Mouse (Mus musculus) heart, adult 18-20 months (tissue): ENCODE data around the gene Ptprn2. TPM values are rescaled to one million over a fixed set of nuclear protein-coding genes. Genes with fewer than 3 reads are reported as not detected.

ENCODE experiments used
- DNase-seq, 2 experiments: peaks; one replicate each; pipeline ENCODE4 v3.0.0; 2021 to 2022; ENCODE audit warnings: mixed read lengths in 1 of 2
- total RNA-seq, 2 experiments: library from RNA; stranded (reverse); gene quantifications; 2 replicates each; pipeline ENCODE4 v1.2.3; 2021

Ptprn2 gene
- total RNA-seq, 2 experiments from 2014 or later: 0.07 to 0.18 TPM

GRCm38 (mm10) chr12:116646771-116647170 lies 161.3 kb downstream of the Ptprn2 start:
- DNase-seq: no peak

DNA sequence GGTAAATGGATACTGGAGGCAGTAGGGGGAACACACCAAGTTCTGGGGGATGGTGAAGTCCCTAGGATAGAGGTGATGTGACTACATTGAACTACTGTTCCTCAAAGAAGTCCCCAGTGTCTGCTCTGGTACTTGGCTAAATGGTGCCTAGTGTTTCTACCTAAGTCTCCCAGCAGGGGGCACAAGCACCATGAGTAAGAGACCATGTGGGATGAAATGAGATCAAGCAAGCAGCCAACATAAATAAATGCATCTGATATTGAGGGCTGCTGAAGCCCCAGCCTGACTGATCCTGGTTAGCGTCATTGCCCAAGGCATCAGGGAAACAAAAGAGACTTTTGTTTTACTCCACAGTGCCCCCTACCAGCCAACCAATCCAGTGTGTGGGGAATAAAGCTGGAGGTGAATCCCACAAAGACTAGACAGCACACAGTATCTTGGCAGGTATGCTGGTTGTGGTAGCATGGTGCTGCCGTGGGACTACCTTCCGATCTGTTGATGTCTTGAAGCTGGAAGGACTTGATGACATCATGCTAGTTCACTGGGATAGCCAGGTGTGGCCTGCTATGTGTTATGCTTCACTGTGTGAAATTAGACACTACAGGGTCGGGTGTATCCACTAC lies 163.2 kb downstream of the Ptprn2 start:
- no peak for DNase-seq

DNA sequence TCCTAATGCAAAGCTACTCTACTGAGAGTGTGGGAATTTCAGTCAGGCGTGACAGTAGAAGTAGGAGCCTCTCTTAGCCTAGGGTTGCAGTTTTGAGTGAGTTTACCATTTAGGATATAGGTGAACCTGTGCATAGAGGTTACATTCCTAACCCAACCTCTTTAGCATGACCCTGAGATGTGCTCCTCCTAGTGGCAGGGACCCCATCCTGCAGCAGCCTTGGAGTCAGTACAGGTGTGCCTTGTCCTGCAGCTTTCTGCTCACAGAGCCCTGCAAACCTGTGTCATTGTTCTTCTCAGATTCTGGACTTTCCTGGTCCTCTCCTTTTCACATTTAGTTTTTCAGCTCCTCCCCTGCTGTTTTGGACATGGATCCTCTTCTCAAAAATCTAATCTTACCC lies 168.2 kb downstream of the Ptprn2 start:
- no peak for DNase-seq

DNA sequence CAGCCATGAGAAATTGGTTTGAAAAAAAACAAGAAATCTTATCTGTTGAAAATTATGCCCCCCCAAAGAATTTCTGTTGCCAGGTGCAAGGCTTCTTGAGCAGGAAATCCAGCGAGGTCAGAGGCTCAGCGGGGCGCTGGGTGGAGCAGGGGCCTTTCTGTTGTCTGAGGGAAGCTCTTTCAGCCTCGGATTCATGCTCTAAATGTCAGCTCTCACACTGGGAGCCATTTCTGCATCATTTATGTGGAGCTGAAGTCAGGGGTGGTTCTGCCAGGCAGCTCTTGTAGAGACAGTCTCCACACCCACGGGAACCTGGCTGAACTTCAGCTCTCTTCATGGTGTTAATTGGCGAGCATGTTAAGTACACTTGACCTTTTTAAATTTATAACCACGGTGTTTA lies 174.6 kb downstream of the Ptprn2 start:
- DNase-seq: no peak

DNA sequence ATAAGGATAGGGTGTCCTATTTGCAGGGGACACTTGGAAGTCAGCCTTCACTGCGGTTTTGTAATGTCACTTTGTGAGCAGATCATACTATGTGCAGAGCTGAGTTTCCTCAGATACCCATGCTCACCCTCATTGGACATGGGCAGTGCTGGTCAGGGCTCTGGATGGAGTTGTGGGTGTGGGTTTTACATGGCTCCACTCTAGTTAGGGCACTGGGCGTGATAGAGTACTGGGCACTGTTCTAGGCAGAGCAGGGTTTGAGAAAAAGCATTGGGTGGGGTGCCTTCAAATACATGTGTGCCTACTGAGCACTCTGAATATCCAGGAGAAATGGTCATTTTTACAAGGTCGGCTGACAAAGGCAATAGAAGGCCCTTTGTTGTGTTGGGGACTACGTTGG lies 175.5 kb downstream of the Ptprn2 start:
- no peak for DNase-seq

DNA sequence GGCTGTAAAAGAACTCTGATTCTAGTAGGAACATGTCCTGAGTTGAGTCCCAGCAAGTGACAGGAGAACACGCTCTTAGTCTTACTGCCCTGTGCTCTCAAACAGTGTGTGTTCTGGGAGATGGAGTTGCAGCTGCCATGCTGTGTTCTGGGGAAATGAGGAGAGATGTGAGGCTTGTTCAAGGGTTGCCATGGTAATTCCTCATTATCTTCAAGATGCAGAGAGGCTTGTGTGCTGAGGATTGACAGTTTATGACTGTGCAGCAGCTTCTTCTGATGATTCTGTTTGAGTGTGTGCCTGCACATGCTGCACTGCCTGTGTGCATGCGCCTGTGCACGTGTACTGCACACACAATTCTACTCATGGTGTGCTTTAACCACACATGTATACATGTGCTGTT lies 192.2 kb downstream of the Ptprn2 start:
- DNase-seq: no peak

- DNase-seq: no peak
Measured at GRCm38 (mm10) chr12:116689832-116690231, 204.3 kb downstream of the Ptprn2 start.

DNA sequence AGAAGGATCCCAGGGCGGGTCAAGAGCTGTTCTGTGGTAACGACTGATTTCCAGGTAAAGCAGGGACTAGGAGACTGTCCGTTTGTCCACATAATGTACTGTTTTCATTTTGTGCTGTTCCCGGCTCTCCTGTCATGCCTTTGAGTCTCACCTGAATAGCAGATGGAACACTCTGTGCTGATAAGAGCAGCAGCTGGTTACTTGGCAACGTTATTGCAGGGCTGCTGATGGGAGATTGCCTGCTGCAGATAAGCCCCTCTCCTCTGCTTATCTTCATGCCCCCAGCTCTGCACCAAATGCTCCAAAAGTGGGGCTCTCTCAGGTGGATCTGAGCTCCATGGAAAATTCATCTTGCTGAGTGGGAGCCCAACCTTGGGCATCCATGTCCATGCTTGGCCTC lies 224.0 kb downstream of the Ptprn2 start:
- DNase-seq: no peak

- DNase-seq: no peak
Measured at GRCm38 (mm10) chr12:116710716-116711115, 225.2 kb downstream of the Ptprn2 start.

GRCm38 (mm10) chr12:116711133-116711532 lies 225.6 kb downstream of the Ptprn2 start:
- no peak for DNase-seq

DNA sequence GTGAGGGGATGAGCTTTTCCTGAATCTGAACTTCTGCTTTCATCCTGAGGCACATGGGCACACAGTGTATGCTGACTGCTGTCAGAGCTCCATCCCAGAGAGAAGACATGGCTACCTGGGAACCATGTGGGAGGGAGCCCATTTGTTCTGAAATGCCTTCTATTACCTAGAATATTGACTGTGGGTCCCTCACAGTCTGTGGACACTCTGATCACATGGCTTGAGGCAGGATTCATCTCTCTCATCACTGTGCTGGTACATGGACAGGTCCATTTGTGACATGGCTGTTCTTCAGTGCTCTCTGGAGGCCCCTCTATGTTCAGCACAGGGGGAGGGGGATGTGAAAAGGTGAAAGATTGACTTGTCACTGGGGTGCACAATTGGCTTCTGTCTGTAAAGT lies 227.6 kb downstream of the Ptprn2 start:
- DNase-seq: no peak

DNA sequence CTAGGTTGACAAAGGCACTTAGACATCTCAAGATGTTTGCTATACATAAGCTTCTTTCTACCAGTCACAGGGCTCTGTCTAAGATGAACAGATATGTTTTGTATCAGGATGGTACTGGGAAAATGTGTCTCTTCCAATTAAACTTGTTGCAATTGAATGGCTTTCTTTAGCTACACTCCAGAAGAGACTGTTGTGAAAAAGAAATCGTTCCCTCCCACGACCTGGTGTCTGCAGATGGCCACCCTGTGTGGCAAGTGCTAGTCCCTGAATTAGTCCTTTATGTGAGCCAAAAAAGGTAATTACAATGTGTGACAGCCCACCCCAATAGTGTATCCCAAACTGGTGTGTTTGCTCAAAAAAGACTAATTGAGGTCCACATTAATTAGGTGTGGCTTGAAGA lies 235.5 kb downstream of the Ptprn2 start:
- no peak for DNase-seq

GRCm38 (mm10) chr12:116740141-116740540 lies 254.6 kb downstream of the Ptprn2 start:
- DNase-seq: no peak

DNA sequence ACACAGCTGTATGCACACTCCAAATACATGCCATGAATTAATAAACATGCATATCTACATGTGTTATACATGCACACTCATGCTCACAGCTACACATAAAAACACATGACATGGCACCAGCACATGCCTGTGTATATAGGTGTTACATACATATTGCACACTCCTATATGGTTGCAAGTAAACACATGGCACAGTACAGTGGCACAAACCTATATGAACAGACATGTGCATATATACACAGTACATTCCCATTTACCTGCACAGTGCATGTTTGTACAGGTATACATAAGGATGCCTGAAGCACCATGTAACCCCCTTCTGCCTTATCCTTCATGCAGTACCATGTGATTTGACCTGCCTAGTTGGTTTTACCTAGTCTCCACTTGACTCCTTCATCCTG lies 255.8 kb downstream of the Ptprn2 start:
- no peak for DNase-seq

DNA sequence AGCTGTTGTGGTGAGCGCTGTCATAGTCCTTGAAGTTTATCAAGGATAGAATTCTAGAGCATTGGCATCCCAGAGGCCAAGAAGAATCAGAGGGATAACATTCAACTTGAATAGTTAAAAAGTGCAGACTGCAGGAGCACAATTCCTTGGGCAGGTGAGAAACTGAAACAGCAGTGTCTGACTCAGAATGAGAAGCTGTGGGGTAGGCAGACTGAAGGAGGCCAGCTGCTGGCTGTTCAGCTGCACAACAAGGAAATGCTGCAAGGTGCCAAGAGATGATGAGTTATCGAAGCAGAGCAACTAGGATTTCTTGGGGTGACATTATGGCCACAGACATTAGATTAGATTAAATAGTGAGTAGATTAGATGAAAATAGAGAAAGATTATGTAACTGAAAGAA lies 260.9 kb downstream of the Ptprn2 start:
- DNase-seq: no peak

GRCm38 (mm10) chr12:116752784-116753183 lies 267.3 kb downstream of the Ptprn2 start:
- no peak for DNase-seq

DNA sequence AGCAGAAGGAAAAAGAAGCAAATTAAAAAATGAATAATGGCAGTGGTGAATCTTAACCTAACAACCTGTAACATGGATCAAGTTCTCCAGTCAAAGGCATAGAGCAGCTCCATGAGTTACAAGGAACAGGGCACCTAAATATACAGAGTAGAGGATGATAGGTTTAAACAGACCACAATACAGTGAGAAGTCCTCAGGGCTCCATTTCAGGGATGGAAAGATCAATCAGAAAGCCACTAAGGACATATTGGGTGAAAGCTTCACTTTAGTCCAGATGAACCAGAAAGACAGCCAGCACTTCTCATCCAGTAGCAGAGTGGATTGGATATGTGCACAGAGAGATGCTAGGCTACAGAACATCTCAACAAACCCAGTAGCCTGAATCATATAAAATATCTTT lies 278.4 kb downstream of the Ptprn2 start:
- DNase-seq: no peak

DNA sequence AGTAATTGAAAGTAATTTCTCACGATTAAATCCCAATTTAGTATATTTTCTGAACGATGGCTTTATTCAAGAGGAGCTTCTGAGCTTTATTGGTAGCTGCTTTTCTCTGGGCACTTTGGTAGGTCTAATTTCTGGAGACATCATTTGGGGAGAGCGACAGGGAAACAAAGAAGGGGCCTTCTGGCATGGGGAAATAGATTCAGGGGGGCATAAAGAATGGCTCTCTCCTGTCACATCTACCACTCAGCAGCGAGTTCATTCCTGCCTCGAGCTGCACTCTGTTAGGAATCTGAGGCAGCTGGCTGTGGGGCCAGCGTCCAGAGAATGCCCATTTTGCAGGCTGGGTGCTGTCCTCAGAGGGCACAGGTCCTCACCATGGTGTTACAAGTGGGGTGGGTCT lies 285.4 kb downstream of the Ptprn2 start:
- no peak for DNase-seq

GRCm38 (mm10) chr12:116771493-116771892 lies 286.0 kb downstream of the Ptprn2 start:
- DNase-seq: no peak

- no peak for DNase-seq
Measured at GRCm38 (mm10) chr12:116772081-116772566, 286.6 kb downstream of the Ptprn2 start.

GRCm38 (mm10) chr12:116773344-116773743 lies 287.8 kb downstream of the Ptprn2 start:
- DNase-seq: no peak

- peak; percentile 5 to 6 for DNase-seq
Measured at GRCm38 (mm10) chr12:116776447-116776846, 290.9 kb downstream of the Ptprn2 start.

- DNase-seq: no peak
Measured at GRCm38 (mm10) chr12:116778095-116779090, 292.9 kb downstream of the Ptprn2 start.
